In genomic region chr11:26593061-26594059, GRCm38 (mm10) we compare ENCODE assay signal across 8 mouse cellular contexts. TPM values are rescaled to one million over a fixed set of nuclear protein-coding genes. Genes with fewer than 3 reads are reported as not detected.
A peak's percentile ranks its signal among the peaks of the same experiment; 100 is the strongest.
DNase-seq lines count a peak whose midpoint lies in the region; ATAC-seq and TF ChIP-seq lines count a peak whose summit lies in the region.

Gene Gm6899 (plus strand): TSS chr11:26593241.
Gene Vrk2 (minus strand): TSS chr11:26593999.

- peak within 1 kb of the TSS; percentile 68 for H3K4me2 ChIP-seq in intestine, embryonic 16.5 days (ENCODE audit: low read depth, low read length)
- H3K4me2 ChIP-seq in midbrain, postnatal 0 days (ENCODE audit: low read depth, low read length, poor library complexity, severe bottlenecking): peak within 1 kb of the TSS; percentile 97

- H3K27ac ChIP-seq in left cerebral cortex, adult 2 months: peak within 1 kb of the TSS; percentile 72
- H3K27ac ChIP-seq in intestine, embryonic 16.5 days (ENCODE audit: low read length): peak within 1 kb of the TSS; percentile 85
- H3K27ac ChIP-seq in midbrain, postnatal 0 days (ENCODE audit: low read depth, low read length): no peak within 1 kb of the TSS

- WGBS in intestine, embryonic 16.5 days: under 1% methylated on average over 60 of the region's 60 CpGs
- WGBS in midbrain, postnatal 0 days: 2% methylated on average over 54 of the region's 60 CpGs

- no peaks in the 10 kb centered on the region for H3K9me3 ChIP-seq in intestine, embryonic 16.5 days (ENCODE audit: control insufficient read depth, low read length)
- H3K9me3 ChIP-seq in midbrain, postnatal 0 days (ENCODE audit: low read length): no peaks in the 10 kb centered on the region

- peak within 1 kb of the TSS; percentile 65 for H3K4me3 ChIP-seq in left cerebral cortex, adult 2 months
- H3K4me3 ChIP-seq in intestine, embryonic 16.5 days (ENCODE audit: low read length): peak within 1 kb of the TSS; percentile 81
- peak within 1 kb of the TSS; percentile 60 for H3K4me3 ChIP-seq in midbrain, postnatal 0 days (ENCODE audit: low read depth, low read length)

- H3K4me1 ChIP-seq in intestine, embryonic 16.5 days (ENCODE audit: control insufficient read depth, insufficient read depth, low read length): peaks cover 6% of the 10 kb centered on the region
- H3K4me1 ChIP-seq in midbrain, postnatal 0 days (ENCODE audit: insufficient read depth, low read length): 0 out of 2 replicates have a peak, but pooled peaks cover 5% of the 10 kb centered on the region

- peak within 1 kb of the TSS; percentile 91 for H3K9ac ChIP-seq in intestine, embryonic 16.5 days (ENCODE audit: low read depth, low read length)
- H3K9ac ChIP-seq in midbrain, postnatal 0 days (replicated peaks; ENCODE audit: low read length, poor library complexity, severe bottlenecking): peak within 1 kb of the TSS; percentile 33; the same call in 1 of the 2 replicates

- H3K36me3 ChIP-seq in intestine, embryonic 16.5 days (ENCODE audit: control insufficient read depth, insufficient read depth, low read length): no peaks in the 10 kb centered on the region
- no peaks in the 10 kb centered on the region for H3K36me3 ChIP-seq in midbrain, postnatal 0 days (ENCODE audit: insufficient read depth, low read length)

- intact Hi-C loops in left cerebral cortex, adult 2 months (cut with DNase I): loop anchor here (5.0 kb wide), 1 partner anchor 369 kb away; no protein-coding TSS in a partner anchor

- TF ChIP-seq CTCF in left cerebral cortex, adult 2 months (IDR thresholded peaks at IDR 0.05): peak; percentile 20
- peak; percentile 37 for TF ChIP-seq CTCF in midbrain, postnatal 0 days (IDR thresholded peaks at IDR 0.05)

- H3K27me3 ChIP-seq in intestine, embryonic 16.5 days (replicated peaks; ENCODE audit: control insufficient read depth, insufficient read depth, low read length): no peaks in the 10 kb centered on the region
- H3K27me3 ChIP-seq in midbrain, postnatal 0 days (ENCODE audit: insufficient read depth, low read length): no peaks in the 10 kb centered on the region

- peak; percentile 100 for ATAC-seq in intestine, embryonic 16.5 days
- ATAC-seq in midbrain, postnatal 0 days (ENCODE audit: low FRiP score): peak; percentile 88

- peak; percentile 41 to 47 for DNase-seq in left cerebral cortex, adult 2 months (ENCODE audit: extremely low spot score in 1 of 2, low spot score in 2 of 2)
- DNase-seq in left cerebral cortex, adult 9 months (ENCODE audit: low spot score in 2 of 2): no peak
- DNase-seq in embryo, embryonic 10.5 days (ENCODE audit: low spot score): peak; percentile 91
- peak; percentile 55 to 80 for DNase-seq in gastrocnemius, postnatal 4 days (ENCODE audit: low spot score in 2 of 2)
- peak; percentile 96 for DNase-seq in liver
- peak; percentile 62 for DNase-seq in midbrain, postnatal 0 days (ENCODE audit: low spot score)
- DNase-seq in spleen, postnatal 36 days (ENCODE audit: low spot score in 2 of 2): peak; percentile 89

RNA-seq across cellular contexts. Expression of gene Gm6899, which starts in this region (rescaled TPM):
- total RNA-seq in left cerebral cortex, adult 2 months (2021): not detected
- not detected for total RNA-seq in gastrocnemius, postnatal 4 days (2021)
- not detected in 2 replicates for polyA plus RNA-seq in intestine, embryonic 16.5 days (2015; fragmentation: Nextera tagmentation; extraction: Ambion mirVana)
- not detected in 2 replicates for total RNA-seq in midbrain, postnatal 0 days (2014; rRNA removed)
- polyA plus RNA-seq in midbrain, postnatal 0 days (2015; fragmentation: Nextera tagmentation; extraction: Ambion mirVana): not detected in 2 replicates

RNA-seq across cellular contexts. Expression of gene Vrk2, which starts in this region (rescaled TPM):
- total RNA-seq in left cerebral cortex, adult 2 months (2021): 1 to 10 TPM; 2.3 to 5.0 TPM
- 10 to 100 TPM; 11.4 to 12.6 TPM for total RNA-seq in gastrocnemius, postnatal 4 days (2021)
- 18.9 and 22.1 TPM in 2 replicates for polyA plus RNA-seq in intestine, embryonic 16.5 days (2015; fragmentation: Nextera tagmentation; extraction: Ambion mirVana)
- total RNA-seq in midbrain, postnatal 0 days (2014; rRNA removed): 0.99 and 2.6 TPM in 2 replicates
- polyA plus RNA-seq in midbrain, postnatal 0 days (2015; fragmentation: Nextera tagmentation; extraction: Ambion mirVana): 1.9 and 2.1 TPM in 2 replicates

Comparison
In these comparisons a context has a peak if more than half of its experiments do, and no peak if none do; other contexts are left out.
1. DNase-seq: peak in left cerebral cortex, adult 2 months (2 of 2), embryo, embryonic 10.5 days (single experiment), gastrocnemius, postnatal 4 days (2 of 2), liver (single experiment), midbrain, postnatal 0 days (single experiment) and spleen, postnatal 36 days (2 of 2); none in left cerebral cortex, adult 9 months (0 of 2).
2. Peak in every context shown above with its lines, with median percentiles within 50 percentile points of each other: H3K4me3 ChIP-seq.